25 mouse cellular contexts compared by ENCODE assay signal in the genomic region with DNA sequence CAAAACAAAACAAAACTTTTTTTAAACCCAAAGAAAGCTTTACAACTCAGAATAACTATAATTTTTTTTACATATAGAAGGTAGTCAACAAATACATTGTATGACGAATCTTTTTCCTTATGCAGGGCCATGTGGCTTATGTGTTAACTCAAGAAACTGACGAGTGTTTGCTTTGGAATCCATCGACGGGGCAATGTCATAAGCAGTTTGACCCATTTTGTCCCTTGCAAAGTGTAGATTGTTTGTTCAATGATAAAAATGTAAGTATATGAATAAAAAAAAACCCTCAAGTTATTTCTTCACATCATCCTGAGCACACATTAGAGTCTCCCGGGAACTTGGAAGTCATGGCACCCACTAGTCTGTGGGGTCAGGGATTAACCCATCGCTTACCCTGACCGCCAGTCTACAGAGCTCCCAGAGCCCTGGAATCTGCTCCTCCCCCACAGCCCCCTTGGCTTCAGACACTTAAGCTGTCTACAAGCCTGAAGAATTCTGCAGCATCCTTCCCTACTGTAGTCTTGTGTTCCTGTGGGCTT. TPM values are rescaled to one million over a fixed set of nuclear protein-coding genes. Genes with fewer than 3 reads are reported as not detected.
DNase-seq lines count a peak whose midpoint lies in the region; ATAC-seq and TF ChIP-seq lines count a peak whose summit lies in the region.
"Had no signal": no experiment of that assay in that cellular context is flagged by ENCODE, and none has a peak within 500 bp of the region (broad histone marks: within the 10 kb centered on the region; RNA-seq: fewer than 3 reads in every experiment).

No protein-coding gene starts in this region.

- no peak overlapping the region for H3K9ac ChIP-seq in heart, embryonic 11.5 days (ENCODE audit: low read depth, low read length)
- no peak overlapping the region for H3K9ac ChIP-seq in lung, embryonic 14.5 days
- H3K9ac ChIP-seq in lung, postnatal 0 days (replicated peaks; ENCODE audit: low read depth), result no peak overlapping the region
- H3K9ac ChIP-seq: embryonic facial prominence, embryonic 12.5 days; forebrain, embryonic 13.5 days had no signal

- no peak overlapping the region for H3K27ac ChIP-seq in heart, embryonic 11.5 days (ENCODE audit: low read depth, low read length)
- H3K27ac ChIP-seq in lung, embryonic 14.5 days (ENCODE audit: low read depth), result no peak overlapping the region
- H3K27ac ChIP-seq in lung, postnatal 0 days (ENCODE audit: low read length), result no peak overlapping the region
- H3K27ac ChIP-seq: embryonic facial prominence, embryonic 10.5 days; embryonic facial prominence, embryonic 12.5 days; forebrain, embryonic 13.5 days had no signal

- no peaks in the 10 kb centered on the region for H3K27me3 ChIP-seq in heart, embryonic 11.5 days (ENCODE audit: control insufficient read depth, insufficient read depth, low read length)
- H3K27me3 ChIP-seq in lung, embryonic 14.5 days (ENCODE audit: insufficient read depth, low read length), result no peaks in the 10 kb centered on the region
- no peaks in the 10 kb centered on the region for H3K27me3 ChIP-seq in lung, postnatal 0 days (replicated peaks; ENCODE audit: insufficient read depth, low read length)
- H3K27me3 ChIP-seq in megakaryocyte, embryonic 14.5 days (replicated peaks), result no peaks in the 10 kb centered on the region
- H3K27me3 ChIP-seq: CH12.LX; embryonic facial prominence, embryonic 12.5 days; forebrain, embryonic 13.5 days had no signal

- 68% methylated on average over 7 of the region's 7 CpGs for WGBS in heart, embryonic 11.5 days (ENCODE audit: insufficient replicate concordance)
- WGBS in lung, embryonic 14.5 days, result 43% methylated on average over 7 of the region's 7 CpGs
- WGBS in lung, postnatal 0 days, result 40% methylated on average over 7 of the region's 7 CpGs

- no peak for ATAC-seq in heart, embryonic 11.5 days (replicated peaks; ENCODE audit: insufficient number of reproducible peaks, low FRiP score, low TSS enrichment)
- no peak; the same call in 1 of the 2 replicates for ATAC-seq in lung, embryonic 14.5 days (ENCODE audit: insufficient read depth)
- ATAC-seq in lung, postnatal 0 days, result peak; percentile 69
- ATAC-seq in megakaryocyte, adult 5-6 weeks (ENCODE audit: poor library complexity, severe bottlenecking), result no peak
- ATAC-seq: activated CD4-positive, CD25-positive, alpha-beta regulatory T cell, adult 4 months; CD4-positive, CD25-positive, alpha-beta regulatory T cell, adult 4 months; forebrain, embryonic 13.5 days; Patski had no signal

- DNase-seq in heart, adult 11 months, result peak; percentile 56
- peak; percentile 26 for DNase-seq in lung, embryonic 14.5 days
- DNase-seq in lung, postnatal 10 days, result no peak
- DNase-seq in lung, postnatal 0 days (ENCODE audit: low spot score), result peak; percentile 78
- DNase-seq in lung, postnatal 25 days (ENCODE audit: low spot score), result no peak
- DNase-seq: adrenal gland, adult 8-10 months; adrenal gland, postnatal 14 days; adrenal gland, postnatal 36 days; B cell, adult 2 months; cerebellum, adult 11-12 months; cerebellum, adult 2 months; cerebellum, adult 9-10 months; cerebellum, postnatal 10 days; cerebellum, postnatal 25 days had no signal

- H3K4me1 ChIP-seq in heart, embryonic 11.5 days (ENCODE audit: control insufficient read depth, insufficient read depth, low read length), result no peaks in the 10 kb centered on the region
- H3K4me1 ChIP-seq in lung, embryonic 14.5 days (ENCODE audit: insufficient read depth), result no peaks in the 10 kb centered on the region
- H3K4me1 ChIP-seq in lung, postnatal 0 days (ENCODE audit: insufficient read depth, low read depth, low read length), result no peaks in the 10 kb centered on the region
- H3K4me1 ChIP-seq in megakaryocyte, embryonic 14.5 days, result peaks cover 94% of the 10 kb centered on the region
- H3K4me1 ChIP-seq: embryonic facial prominence, embryonic 10.5 days; embryonic facial prominence, embryonic 12.5 days; forebrain, embryonic 13.5 days had no signal

- H3K4me2 ChIP-seq in heart, embryonic 11.5 days, result no peak overlapping the region
- H3K4me2 ChIP-seq in lung, embryonic 14.5 days, result no peak overlapping the region
- H3K4me2 ChIP-seq in lung, postnatal 0 days (replicated peaks; ENCODE audit: low read depth, low read length), result no peak overlapping the region
- H3K4me2 ChIP-seq: embryonic facial prominence, embryonic 12.5 days; forebrain, embryonic 13.5 days had no signal

- no peak overlapping the region for H3K4me3 ChIP-seq in heart, embryonic 11.5 days (ENCODE audit: low read depth, low read length)
- no peak overlapping the region for H3K4me3 ChIP-seq in lung, embryonic 14.5 days (ENCODE audit: low read depth, low read length)
- no peak overlapping the region for H3K4me3 ChIP-seq in lung, postnatal 0 days (ENCODE audit: low read depth, low read length)
- peak overlapping the region; percentile 53 for H3K4me3 ChIP-seq in megakaryocyte, embryonic 14.5 days (replicated peaks)
- H3K4me3 ChIP-seq: embryonic facial prominence, embryonic 10.5 days; embryonic facial prominence, embryonic 12.5 days; forebrain, embryonic 13.5 days had no signal

- H3K36me3 ChIP-seq in heart, embryonic 11.5 days (ENCODE audit: control insufficient read depth, insufficient read depth, low read length), result no peaks in the 10 kb centered on the region
- H3K36me3 ChIP-seq in lung, embryonic 14.5 days (ENCODE audit: insufficient read depth), result no peaks in the 10 kb centered on the region
- no peaks in the 10 kb centered on the region for H3K36me3 ChIP-seq in lung, postnatal 0 days (ENCODE audit: insufficient read depth, low read length)
- peaks cover 28% of the 10 kb centered on the region for H3K36me3 ChIP-seq in megakaryocyte, embryonic 14.5 days (replicated peaks; ENCODE audit: low read length)
- H3K36me3 ChIP-seq: embryonic facial prominence, embryonic 10.5 days; embryonic facial prominence, embryonic 12.5 days; G1E had no signal

- no peak for TF ChIP-seq CTCF in lung, embryonic 14.5 days (IDR thresholded peaks at IDR 0.05; ENCODE audit: low read depth)
- TF ChIP-seq CTCF in lung, postnatal 0 days (IDR thresholded peaks at IDR 0.05), result no peak

- no peaks in the 10 kb centered on the region for H3K9me3 ChIP-seq in heart, embryonic 11.5 days (replicated peaks; ENCODE audit: control insufficient read depth, low read length)
- no peaks in the 10 kb centered on the region for H3K9me3 ChIP-seq in lung, embryonic 14.5 days (ENCODE audit: low read depth, low read length)
- H3K9me3 ChIP-seq in lung, postnatal 0 days (ENCODE audit: low read length), result no peaks in the 10 kb centered on the region
- no peaks in the 10 kb centered on the region for H3K9me3 ChIP-seq in megakaryocyte, embryonic 14.5 days
- H3K9me3 ChIP-seq: embryonic facial prominence, embryonic 10.5 days; embryonic facial prominence, embryonic 12.5 days; forebrain, embryonic 13.5 days; G1E had no signal

- TF ChIP-seq EP300 in lung, postnatal 0 days (IDR thresholded peaks at IDR 0.05), result peak; percentile 61

RNA-seq across cellular contexts. Expression of a gene that starts 15.4 kb away (rescaled TPM):
- polyA plus RNA-seq in heart, embryonic 11.5 days (2014; fragmentation: Nextera tagmentation; extraction: Ambion mirVana), result 8.5 and 11.9 TPM in 2 replicates
- polyA plus RNA-seq in lung, embryonic 14.5 days (2014; fragmentation: Nextera tagmentation; extraction: Ambion mirVana), result 13.0 TPM in 2 replicates
- polyA plus RNA-seq in lung, postnatal 0 days (2015; fragmentation: Nextera tagmentation; extraction: Ambion mirVana), result 12.7 and 14.8 TPM in 2 replicates
- 2.7 and 3.6 TPM in 2 replicates for polyA plus RNA-seq in megakaryocyte, embryonic 14.5 days (2012; ENCODE audit: insufficient read depth, low replicate concordance)
- total RNA-seq in megakaryocyte, adult 5-6 weeks (2015), result 1.7 and 3.6 TPM in 2 replicates
- total RNA-seq in megakaryocyte, adult 5-6 weeks (2017), result 3.8 and 7.4 TPM in 2 replicates

Comparison
In these comparisons a context has a peak if more than half of its experiments do, and no peak if none do; other contexts are left out.
1. DNase-seq: peak in heart, adult 11 months (single experiment), lung, embryonic 14.5 days (single experiment) and lung, postnatal 0 days (single experiment); none in lung, postnatal 10 days (single experiment) and lung, postnatal 25 days (single experiment).